Mouse (Mus musculus) liver, postnatal 0 days (tissue): ENCODE data around the gene Cryl1. TPM values are rescaled to one million over a fixed set of nuclear protein-coding genes. Genes with fewer than 3 reads are reported as not detected.
A peak's percentile ranks its signal among the peaks of the same experiment; 100 is the strongest.

Experiments
- ATAC-seq: fragments of 200-750 bp; cut with Nextera tagmentation; 2 replicates; pipeline ENCODE4 v1.8.0; 2017; ENCODE audit warnings: mild to moderate bottlenecking, moderate library complexity
- DNase-seq: peaks from one replicate; pipeline ENCODE4 v3.0.0-alpha.2; 2016
- H3K27ac ChIP-seq: fragments of 300-500 bp; sonication (generic); 2 replicates; pipeline ENCODE4 v1.5.1; 2014; ENCODE audit warnings: antibody characterized with exemption, moderate library complexity, mild to moderate bottlenecking, low read depth
- H3K27me3 ChIP-seq: fragments of 300-500 bp; sonication (generic); 2 replicates; pipeline ENCODE4 v1.6.1; 2014; ENCODE audit warnings: low read length, control low read depth, mixed read lengths; ENCODE audit not compliant: insufficient read depth
- H3K36me3 ChIP-seq: fragments of 300-500 bp; sonication (generic); replicated peaks from 2 replicates; pipeline ENCODE4 v1.6.1; 2014; ENCODE audit warnings: mild to moderate bottlenecking, control low read depth, low read length, moderate library complexity, mixed read lengths; ENCODE audit not compliant: insufficient read depth
- H3K4me1 ChIP-seq: fragments of 300-500 bp; sonication (generic); 2 replicates; pipeline ENCODE4 v1.6.1; 2014; ENCODE audit warnings: antibody characterized with exemption, mild to moderate bottlenecking, control low read depth; ENCODE audit not compliant: insufficient read depth
- H3K4me2 ChIP-seq: fragments of 300-500 bp; sonication (generic); 2 replicates; pipeline ENCODE4 v1.6.1; 2014; ENCODE audit warnings: low read depth, mild to moderate bottlenecking, low read length, moderate library complexity, mixed read lengths
- H3K4me3 ChIP-seq: fragments of 300-500 bp; sonication (generic); 2 replicates; pipeline ENCODE4 v1.5.1; 2014; ENCODE audit warnings: low read depth, low read length
- H3K9ac ChIP-seq: fragments of 300-500 bp; sonication (generic); replicated peaks from 2 replicates; pipeline ENCODE4 v1.6.1; 2014; ENCODE audit warnings: mild to moderate bottlenecking, moderate library complexity
- H3K9me3 ChIP-seq: fragments of 300-500 bp; sonication (generic); 2 replicates; pipeline ENCODE4 v1.6.1; 2016; ENCODE audit warnings: mild to moderate bottlenecking, control low read depth, low read length, mixed read lengths
- CTCF ChIP-seq: sonication (generic); IDR thresholded peaks from 2 replicates; pipeline ENCODE4 v1.5.1; 2016; ENCODE audit warnings: antibody characterized with exemption, low read depth
- EP300 ChIP-seq: IDR thresholded peaks from 2 replicates; pipeline ENCODE4 v1.6.1; 2016; ENCODE audit warnings: antibody characterized with exemption, low read depth, mild to moderate bottlenecking
- WGBS: fragments of 180-500 bp; shearing (Covaris S2); extraction: QIAGEN DNeasy Blood & Tissue Kit; methylation state at CpG from one replicate; pipeline ENCODE4 v1.1.7; 2014; ENCODE audit not compliant: insufficient replicate concordance; 5-methylcytosine and 5-hydroxymethylcytosine counted together
- polyA plus RNA-seq: library from polyadenylated mRNA; unstranded; fragments of >200 nt; fragmentation: Nextera tagmentation; extraction: Ambion mirVana; gene quantifications from 2 replicates; pipeline ENCODE4 v1.2.1, GENCODE M21; 2015

Cryl1 gene
- polyA plus RNA-seq, 1 experiment from 2014 or later: 6.7 TPM

DNA sequence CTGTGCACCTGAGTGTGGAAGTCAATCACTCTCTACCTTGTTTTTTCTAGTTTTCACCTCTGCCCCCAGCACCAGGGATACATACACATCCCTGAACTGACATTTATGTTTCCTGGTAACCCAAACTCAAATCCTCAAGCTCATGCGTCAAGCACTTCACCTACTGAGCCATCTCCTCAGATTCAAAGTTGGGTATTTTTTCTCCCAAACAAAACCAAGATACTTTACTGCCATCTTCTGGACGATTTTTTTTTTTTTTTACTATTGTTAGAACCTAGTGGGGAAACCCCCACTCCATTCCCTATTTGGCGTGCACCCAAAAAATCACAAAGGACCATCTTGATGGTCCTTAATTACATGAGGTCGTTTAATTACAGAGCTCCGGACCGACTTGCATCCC lies 10.8 kb upstream of the Cryl1 start:
- Histone ChIP-seq H3K9ac (no peak overlapping the region), H3K4me3 (no peak overlapping the region), H3K27ac (no peak overlapping the region), H3K36me3 (no peaks in the 10 kb centered on the region), H3K27me3 (no peaks in the 10 kb centered on the region), H3K4me2 (no peak overlapping the region), H3K9me3 (no peaks in the 10 kb centered on the region), H3K4me1 (no peaks in the 10 kb centered on the region; the same call in 1 of the 2 replicates)
- no peak for DNase-seq
- no peak for TF ChIP-seq EP300
- TF ChIP-seq CTCF: peak; percentile 15; the same call in 1 of the 2 replicates
- no peak for ATAC-seq
- WGBS: 25% methylated on average over 6 of the region's 6 CpGs

- Histone ChIP-seq H3K27ac (no peak overlapping the region), H3K4me1 (no peaks in the 10 kb centered on the region; the same call in 1 of the 2 replicates), H3K4me3 (no peak overlapping the region), H3K9ac (no peak overlapping the region), H3K4me2 (no peak overlapping the region), H3K27me3 (no peaks in the 10 kb centered on the region), H3K9me3 (no peaks in the 10 kb centered on the region), H3K36me3 (no peaks in the 10 kb centered on the region)
- DNase-seq (no peak), ATAC-seq (no peak)
- WGBS: 74% methylated on average over 8 of the region's 8 CpGs
- no peak for TF ChIP-seq CTCF
- TF ChIP-seq EP300: no peak
Observed at GRCm38 (mm10) chr14:57408100-57408499, 9.8 kb upstream of the Cryl1 start.

GRCm38 (mm10) chr14:57407039-57407987 lies 9.0 kb upstream of the Cryl1 start:
- H3K4me1 ChIP-seq: no peaks in the 10 kb centered on the region; the same call in 1 of the 2 replicates
- H3K4me2 ChIP-seq: peak overlapping the region; percentile 29; the same call in 1 of the 2 replicates
- H3K36me3 ChIP-seq: no peaks in the 10 kb centered on the region
- DNase-seq (peak; percentile 59), ATAC-seq (peak; percentile 93)
- H3K9ac ChIP-seq: no peak overlapping the region
- 9% methylated on average over 12 of the region's 12 CpGs for WGBS
- H3K9me3 ChIP-seq: no peaks in the 10 kb centered on the region
- no peak overlapping the region for H3K4me3 ChIP-seq
- no peaks in the 10 kb centered on the region for H3K27me3 ChIP-seq
- no peak overlapping the region for H3K27ac ChIP-seq
- TF ChIP-seq CTCF (peak; percentile 60), EP300 (no peak)

DNA sequence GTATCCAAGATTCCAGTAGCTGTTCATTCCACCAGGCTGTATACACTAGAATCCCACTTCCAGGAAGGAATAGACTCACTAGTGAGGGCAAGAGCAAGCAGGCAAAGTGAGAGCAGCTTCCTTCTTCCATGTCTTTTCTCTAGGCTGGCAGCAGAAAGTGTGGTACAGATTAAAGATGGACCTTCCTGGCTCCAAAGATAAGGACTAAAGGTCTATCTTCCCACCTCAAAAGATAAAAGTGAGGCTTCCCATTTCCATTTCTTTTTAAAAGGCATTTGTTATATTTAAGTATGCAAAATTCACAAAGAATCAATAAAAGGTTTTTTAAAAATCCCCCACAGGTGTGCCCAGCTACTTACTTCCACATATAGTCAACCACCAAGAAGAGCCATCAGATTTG lies 4.5 kb upstream of the Cryl1 start:
- no peaks in the 10 kb centered on the region for H3K36me3 ChIP-seq
- no peak overlapping the region for H3K4me3 ChIP-seq
- TF ChIP-seq CTCF (no peak), EP300 (no peak)
- H3K4me1 ChIP-seq: peaks cover 3% of the 10 kb centered on the region
- H3K27me3 ChIP-seq: no peaks in the 10 kb centered on the region
- H3K4me2 ChIP-seq: no peak overlapping the region
- H3K9ac ChIP-seq: no peak overlapping the region
- no peak for ATAC-seq
- DNase-seq: no peak
- H3K9me3 ChIP-seq: no peaks in the 10 kb centered on the region
- no peak overlapping the region for H3K27ac ChIP-seq

- peak overlapping the region; percentile 71 for H3K27ac ChIP-seq
- H3K36me3 ChIP-seq: no peaks in the 10 kb centered on the region
- TF ChIP-seq EP300: no peak
- TF ChIP-seq CTCF: no peak
- peak; percentile 24 for DNase-seq
- peak overlapping the region; percentile 50 for H3K4me3 ChIP-seq
- no peaks in the 10 kb centered on the region for H3K27me3 ChIP-seq
- peak; percentile 39 for ATAC-seq
- no peaks in the 10 kb centered on the region for H3K9me3 ChIP-seq
- peak overlapping the region; percentile 47 for H3K9ac ChIP-seq
- peaks cover 4% of the 10 kb centered on the region; the same call in 1 of the 2 replicates for H3K4me1 ChIP-seq
- 7% methylated on average over 13 of the region's 13 CpGs for WGBS
- H3K4me2 ChIP-seq: peak overlapping the region; percentile 76
Observed at GRCm38 (mm10) chr14:57398813-57399427, 591 bp upstream of the Cryl1 start.

- DNase-seq (no peak), ATAC-seq (no peak)
- no peak overlapping the region for H3K27ac ChIP-seq
- H3K27me3 ChIP-seq: no peaks in the 10 kb centered on the region
- H3K4me3 ChIP-seq: no peak overlapping the region
- H3K9ac ChIP-seq: no peak overlapping the region
- H3K4me2 ChIP-seq: no peak overlapping the region
- no peaks in the 10 kb centered on the region for H3K36me3 ChIP-seq
- H3K9me3 ChIP-seq: no peaks in the 10 kb centered on the region
- 79% methylated on average over 5 of the region's 5 CpGs for WGBS
- H3K4me1 ChIP-seq: peaks cover 4% of the 10 kb centered on the region; the same call in 1 of the 2 replicates
- no peak for TF ChIP-seq CTCF
- no peak for TF ChIP-seq EP300
Observed at GRCm38 (mm10) chr14:57397221-57397620, 1.1 kb downstream of the Cryl1 start.
